Mouse (Mus musculus) spleen, adult 2 months (tissue): ENCODE measurements around the gene Uhrf1.

Experiments
- CTCF ChIP-seq: fragments of 200-500 bp; IDR thresholded peaks from 2 replicates; pipeline ENCODE4 v1.5.1; 2011; ENCODE audit warnings: mild to moderate bottlenecking, inconsistent platforms; ENCODE audit not compliant: insufficient read depth, insufficient read length, insufficient replicate concordance; ENCODE audit errors: extremely low read depth
- POLR2A ChIP-seq: fragments of 200-500 bp; IDR thresholded peaks from 2 replicates; pipeline ENCODE4 v1.6.1; 2011; ENCODE audit warnings: low read depth, low read length, inconsistent platforms

GRCm38 (mm10) chr17:56329267-56329666, 26.1 kb downstream of the Uhrf1 start:
- TF ChIP-seq CTCF (no peak), POLR2A (no peak)
